Mouse (Mus musculus) frontal cortex, postnatal 10 days (tissue): ENCODE data around the gene Irx4.

Source experiments
- DNase-seq, 2 experiments: peaks; one replicate each; pipeline ENCODE4 v3.0.0; 2022; ENCODE audit warnings: low spot score in 2 of 2, mixed read lengths in 1 of 2

Irx4 gene

DNA sequence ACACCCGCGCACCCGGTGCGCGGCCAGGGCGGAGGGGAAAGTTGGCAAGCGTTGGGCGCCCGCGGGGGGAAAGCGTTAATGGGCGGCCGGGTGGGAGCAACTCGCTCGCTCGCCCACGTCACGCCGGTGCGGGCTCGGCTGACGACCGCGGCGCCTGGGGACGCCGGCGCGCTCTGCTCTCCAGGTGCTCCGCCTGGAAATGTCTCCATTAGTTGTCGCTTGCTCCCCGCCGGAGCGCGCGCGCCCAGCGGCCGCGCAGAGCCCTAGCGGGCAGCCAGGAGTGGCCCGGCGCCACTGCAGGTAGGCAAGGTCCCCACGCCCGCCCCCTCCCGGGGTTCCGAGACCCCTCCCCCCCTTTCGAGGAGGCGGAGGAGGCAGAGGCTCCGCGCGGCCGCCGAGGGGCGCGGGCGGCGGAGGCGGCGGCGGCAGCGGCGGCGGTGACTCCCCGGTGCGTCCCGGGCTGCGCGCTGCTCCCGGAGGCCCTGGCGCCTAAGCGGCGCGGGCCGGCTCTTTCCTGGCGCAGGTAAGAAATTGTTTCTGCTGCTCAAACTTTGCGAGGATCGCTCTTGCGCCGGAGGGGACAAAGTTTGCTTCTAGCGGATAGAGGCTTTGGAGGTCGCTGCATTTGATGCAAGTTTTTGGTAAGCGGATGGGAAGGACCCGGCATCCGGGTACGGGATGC is at the start of gene Irx4:
TSS of gene Irx4 (plus strand) at position 126 of the 682 bp plus-strand sequence.
- no peak for DNase-seq

DNA sequence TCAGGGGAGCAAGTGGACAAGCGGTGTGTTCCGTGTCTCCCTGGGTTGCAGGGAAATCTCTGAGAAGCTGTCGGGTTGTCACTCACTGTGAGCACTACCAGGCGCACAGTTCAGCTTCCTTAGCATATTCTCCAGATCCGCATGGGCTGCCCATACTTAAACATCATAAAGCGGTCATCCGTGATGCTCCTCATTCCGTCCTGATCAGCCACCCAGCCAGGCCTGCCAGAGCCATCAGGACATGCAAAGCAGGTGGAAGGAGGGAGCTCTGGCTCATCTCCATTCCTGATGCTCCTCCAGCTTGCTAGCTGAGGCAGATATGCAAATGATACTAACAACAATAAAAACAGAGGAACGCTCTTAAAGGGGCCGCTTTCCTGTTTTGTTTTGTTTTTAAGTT is 46.0 kb upstream of the Irx4 start:
- no peak for DNase-seq

DNA sequence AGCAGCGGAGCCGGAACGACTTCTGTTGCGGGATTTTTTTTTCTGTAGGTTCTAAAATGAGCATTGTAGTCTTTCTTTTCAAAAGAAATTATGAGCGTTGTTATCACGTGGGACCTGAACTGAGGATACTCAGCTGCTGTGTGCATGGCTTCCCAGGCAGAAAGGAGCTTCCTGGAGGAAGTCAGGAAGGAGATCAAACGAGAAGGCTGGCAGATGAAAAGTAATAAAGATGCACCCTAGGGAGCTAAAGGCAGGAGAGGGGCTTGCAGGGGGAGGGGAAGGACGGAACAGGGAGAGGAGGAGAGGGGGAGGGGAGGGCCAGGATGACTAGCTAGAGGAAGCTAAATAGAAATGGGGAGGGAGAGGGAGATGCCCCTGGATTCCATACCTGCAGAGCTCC is 23.8 kb upstream of the Irx4 start:
- DNase-seq: no peak

DNA sequence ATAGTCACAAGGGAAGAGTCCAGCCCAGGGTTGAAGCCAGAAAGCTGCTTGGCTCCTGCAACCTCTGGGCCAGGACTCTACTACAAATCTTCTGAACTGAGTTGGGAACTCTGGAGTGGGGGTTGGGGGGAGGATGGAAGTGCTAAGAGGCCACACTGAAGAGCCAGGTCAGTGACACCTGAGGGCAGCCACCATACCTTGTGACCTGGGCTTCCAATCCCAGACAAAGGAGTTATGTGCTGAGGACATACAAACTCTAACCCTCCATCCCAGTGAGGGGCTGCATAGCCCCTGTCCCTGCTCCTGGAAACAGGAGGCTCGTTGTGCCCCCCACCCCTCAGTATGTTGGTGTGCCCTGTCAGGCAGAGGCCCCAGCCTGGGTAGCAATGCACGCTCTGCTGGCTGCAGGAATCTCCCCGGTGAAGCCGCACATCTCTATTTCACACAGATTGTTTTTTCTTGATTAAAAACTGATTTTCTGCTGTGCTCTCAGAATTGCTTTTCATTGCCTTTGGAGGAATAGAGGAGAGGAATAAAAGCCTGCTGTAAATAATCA is 21.0 kb upstream of the Irx4 start:
- DNase-seq: no peak

DNA sequence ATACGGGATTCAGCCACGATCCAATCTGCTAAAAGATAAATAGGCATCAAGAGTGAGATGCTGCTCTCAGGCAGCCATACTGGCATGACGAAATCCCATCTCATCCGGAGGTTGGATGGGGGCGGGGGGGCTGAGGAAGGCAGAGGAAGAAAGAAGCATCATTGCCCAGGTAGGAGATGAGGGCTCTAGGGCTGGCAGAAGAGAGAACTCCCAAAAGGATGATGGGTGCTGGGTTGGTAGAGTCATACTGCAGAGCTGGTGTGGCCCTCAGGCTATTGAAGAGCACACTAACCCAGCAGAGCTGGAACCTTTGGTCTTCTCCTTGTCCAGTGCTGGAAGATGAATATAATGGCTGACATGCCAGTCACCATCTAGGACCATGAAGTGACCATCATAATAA is 17.7 kb upstream of the Irx4 start:
- DNase-seq: no peak

DNA sequence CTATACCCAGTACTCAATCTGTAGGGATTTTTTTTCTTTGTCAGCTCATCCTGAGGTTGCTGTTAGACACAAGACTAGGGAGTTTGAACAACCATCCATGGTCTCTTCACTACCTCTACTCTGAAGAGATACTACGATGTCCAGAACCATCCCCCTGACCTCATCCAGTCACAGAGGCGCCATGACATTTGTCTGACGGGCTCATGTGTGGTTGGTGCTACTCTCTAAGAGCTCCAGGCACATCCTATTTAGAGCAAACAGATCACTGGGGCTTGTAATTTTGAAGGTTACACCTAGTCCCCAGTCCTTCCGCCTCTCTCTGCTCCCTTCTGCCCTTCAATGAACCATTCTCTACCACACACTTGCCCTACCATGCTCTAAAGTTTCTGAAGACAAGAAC is 13.3 kb upstream of the Irx4 start:
- no peak for DNase-seq

DNA sequence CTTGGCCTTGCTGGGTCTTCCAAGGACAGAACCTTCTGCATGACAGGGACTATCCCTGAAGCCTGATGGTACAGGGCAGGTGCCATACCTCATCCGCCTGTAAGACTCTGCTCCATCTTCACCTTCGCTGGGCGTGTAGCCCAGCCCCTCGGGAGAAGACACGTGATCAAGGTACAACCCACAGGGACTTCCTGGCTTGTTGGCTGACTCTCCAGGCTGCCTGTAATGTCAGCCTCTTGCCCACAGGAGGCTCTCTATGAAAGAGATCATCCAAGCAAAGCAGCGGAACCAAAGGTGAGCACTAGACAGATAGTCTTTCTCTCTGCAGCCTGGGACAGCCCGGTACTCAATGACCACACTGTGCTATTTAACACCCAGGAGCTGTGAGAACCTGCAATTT is 9.1 kb upstream of the Irx4 start:
- no peak for DNase-seq

DNA sequence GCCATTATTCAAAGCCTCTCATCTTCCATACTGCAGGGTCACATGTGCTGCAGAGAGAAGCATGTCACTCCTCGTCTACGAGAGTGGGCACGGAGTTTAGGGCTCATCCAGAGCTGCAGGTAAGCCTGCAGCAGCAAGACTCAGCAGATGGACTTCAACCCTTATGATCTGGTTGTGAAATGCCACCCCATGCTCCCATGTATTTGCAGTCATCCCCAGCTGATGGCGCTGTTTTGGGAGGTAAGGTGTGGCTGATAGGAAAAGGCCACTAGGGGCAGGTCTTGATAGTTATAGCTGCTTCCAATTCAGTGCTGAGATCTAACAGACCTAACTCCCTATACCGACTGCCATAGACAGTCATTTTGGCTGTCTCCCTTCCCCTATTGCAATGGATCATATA is 8.3 kb upstream of the Irx4 start:
- DNase-seq: no peak

DNA sequence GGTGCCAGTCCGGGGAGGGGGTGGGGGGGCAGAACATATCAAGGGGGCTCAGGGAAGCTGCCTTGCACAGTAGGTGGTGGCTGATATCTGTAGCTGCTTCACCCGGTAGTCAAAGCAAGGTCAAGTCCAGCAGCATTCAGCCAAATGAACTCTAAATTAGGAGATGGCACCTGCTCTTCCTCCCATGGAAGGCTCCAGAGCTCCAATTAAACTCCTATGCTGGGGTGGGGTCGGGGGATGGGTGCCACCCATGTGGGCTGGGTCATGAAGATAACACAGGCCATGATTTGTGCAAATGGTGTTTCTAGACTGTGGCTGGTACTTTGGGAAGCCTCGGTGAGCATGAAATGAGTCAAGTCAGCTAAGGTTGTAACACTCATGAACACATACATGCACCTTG is 1.9 kb upstream of the Irx4 start:
- DNase-seq: no peak

DNA sequence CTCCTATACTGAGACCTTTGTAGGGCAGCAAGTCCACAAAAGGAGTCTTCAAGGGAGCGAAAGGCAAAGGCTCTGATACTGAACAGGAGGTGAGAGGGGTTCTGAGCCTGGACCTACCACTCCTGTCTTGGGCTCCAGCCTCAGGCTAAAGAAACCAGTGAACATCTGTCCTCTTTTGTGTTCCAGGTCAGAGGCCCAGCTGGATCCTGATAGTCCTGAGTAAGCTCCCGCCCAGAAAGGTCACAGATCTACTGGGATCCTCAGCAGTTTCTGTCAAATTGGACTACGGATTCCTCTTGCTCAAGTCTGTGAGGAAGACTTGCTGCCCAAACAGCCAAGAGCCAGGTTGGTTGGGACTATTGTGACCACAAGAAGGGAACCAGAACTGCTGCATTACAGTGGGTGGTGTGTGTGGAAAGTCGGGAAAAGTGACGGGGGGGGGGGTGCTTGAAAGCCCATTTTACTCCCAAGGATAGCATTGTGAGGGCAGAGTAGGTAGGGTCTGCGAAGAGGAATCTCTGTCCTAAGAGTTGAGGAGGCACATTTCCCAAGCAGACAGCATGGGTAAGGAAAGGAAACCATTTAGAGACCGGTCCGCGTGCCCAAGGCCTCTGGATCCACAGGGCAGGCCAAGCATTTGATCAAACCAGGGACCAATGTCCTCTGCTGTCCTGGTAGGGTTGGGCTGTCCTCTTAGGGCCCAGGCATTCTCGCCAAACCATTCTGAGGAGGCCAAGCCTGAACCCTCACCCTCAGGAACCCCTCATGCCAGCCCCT is 514 bp upstream of the Irx4 start:
- DNase-seq: no peak

DNA sequence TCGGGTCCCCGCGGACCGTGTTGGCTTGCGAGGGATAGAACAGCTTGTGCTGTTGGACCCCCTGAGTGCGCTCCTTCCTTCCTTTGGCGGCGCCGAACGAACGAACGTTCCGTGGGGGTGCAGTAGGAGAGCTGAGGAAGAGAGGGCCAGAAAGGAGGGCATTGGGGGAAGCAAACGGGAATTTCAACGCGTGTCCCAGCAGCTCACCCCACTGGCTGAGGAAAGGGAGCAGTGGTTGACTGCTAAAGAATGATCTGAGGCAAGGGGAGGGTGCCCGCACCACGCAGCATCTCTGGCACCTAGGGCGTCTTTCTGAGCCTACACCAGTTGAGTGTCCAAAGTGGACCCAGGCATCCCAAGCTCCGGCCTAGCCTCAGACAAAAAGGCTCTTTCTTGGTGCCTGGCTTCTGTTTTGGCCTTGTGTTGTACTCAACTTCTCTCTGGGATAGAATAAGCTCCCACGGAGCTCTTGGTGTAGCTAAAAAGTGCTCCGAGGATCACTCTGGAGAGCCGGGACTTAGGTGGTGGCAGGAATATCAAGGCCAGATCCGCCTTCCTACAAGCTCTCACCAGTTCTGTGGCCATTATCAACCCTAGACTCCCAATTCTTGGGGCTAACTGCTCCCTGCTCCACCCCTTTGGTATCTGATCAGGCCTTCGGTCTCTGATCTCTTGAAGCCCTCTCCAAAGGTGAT is 904 bp downstream of the Irx4 start:
- no peak for DNase-seq

DNA sequence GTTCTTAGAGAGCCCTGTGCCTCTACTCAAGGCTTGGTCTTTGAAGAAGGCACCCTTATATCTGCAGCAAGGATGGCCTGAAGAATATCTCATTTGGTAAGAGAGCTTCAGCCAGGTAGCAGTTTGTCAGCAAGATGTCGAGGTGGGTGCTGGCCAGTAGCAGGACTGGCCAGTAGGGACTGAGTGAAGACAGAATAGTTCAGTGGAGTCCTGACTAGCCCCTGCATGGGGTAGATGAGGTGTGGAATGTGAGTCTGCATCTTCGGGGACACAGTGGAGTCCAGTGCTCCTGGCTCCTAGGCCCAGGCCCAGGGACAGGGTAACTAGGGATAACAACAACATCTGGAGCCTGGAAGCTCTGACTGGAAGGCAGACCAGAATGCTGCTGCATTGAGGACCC is 1.6 kb downstream of the Irx4 start:
- DNase-seq: no peak

DNA sequence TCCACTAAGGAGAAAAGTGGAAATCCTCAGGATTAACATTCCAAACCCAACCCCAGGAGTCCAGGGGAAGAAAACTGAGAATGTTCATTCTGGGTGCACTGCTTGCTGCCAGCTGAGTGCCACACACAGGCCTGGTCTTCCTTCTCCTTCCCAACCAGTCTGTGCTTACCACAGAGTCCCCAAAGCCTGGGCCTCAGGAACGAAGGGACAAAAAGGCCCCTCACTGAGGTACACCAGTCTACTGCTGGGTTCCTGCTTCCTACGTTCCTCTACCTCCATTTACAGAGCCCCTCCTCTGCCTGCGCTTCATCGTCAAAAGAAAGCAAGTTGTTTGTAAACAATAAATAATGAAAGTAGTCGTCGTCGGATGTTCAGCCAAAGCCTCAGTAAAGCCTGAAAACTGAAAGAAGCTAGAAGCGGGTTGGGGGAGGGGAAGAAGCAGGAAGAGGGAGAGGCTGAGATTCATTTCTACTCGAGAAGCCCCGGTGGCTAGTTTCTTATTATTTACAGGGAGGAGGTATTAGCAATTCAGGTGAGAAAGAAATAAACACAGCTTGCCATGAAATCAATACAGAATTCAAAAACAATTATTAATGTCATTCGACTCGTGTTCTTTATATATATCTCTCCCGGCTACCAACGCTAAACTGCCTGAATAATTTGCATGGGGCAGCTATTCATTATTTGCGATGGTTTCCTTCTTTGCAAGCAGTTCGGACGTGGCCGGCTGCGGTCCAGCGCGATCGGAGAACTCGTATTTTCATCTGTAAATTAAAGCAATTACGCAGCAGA is 2.3 kb downstream of the Irx4 start:
- no peak for DNase-seq

DNA sequence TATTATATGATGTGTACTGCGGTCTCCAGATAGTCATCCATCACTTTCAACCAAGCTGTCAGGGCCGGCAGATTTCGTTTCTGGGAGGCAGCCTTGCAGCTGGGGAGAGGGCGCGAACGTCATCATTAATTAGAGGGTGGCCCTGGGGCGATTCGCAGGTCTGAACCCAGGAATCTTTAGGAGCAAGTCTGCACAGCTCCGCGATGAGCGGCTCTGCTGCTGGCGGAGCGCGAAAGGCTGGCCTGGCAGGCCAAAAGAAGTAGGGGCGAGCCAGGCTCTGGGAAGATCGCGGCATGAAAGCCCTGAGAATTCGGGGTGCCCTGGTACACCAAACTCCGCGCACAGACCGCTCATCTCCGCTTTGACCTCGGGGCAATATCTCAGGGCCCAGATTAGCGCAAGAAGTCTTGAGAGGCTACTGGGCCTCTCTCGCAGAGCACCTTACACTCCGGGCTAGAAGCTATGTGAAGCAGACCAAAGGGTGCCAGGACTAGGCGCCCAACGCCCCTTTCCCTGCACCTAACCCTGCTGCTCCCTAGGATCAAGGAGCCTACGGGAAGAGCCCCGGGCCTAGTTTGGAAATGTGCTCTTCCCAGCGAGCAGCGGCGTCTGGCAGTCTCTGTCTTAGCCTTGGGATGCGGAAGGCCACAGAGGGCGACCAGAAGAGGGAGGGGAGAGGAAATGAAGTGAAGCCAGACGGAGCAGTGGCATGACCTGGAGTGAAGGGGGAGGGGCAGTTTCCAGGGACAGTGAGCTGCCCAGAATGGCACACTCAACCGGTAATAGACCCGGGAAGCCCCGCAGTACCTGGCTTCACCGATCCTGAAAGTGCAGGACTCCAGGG is 3.1 kb downstream of the Irx4 start:
- DNase-seq: no peak

DNA sequence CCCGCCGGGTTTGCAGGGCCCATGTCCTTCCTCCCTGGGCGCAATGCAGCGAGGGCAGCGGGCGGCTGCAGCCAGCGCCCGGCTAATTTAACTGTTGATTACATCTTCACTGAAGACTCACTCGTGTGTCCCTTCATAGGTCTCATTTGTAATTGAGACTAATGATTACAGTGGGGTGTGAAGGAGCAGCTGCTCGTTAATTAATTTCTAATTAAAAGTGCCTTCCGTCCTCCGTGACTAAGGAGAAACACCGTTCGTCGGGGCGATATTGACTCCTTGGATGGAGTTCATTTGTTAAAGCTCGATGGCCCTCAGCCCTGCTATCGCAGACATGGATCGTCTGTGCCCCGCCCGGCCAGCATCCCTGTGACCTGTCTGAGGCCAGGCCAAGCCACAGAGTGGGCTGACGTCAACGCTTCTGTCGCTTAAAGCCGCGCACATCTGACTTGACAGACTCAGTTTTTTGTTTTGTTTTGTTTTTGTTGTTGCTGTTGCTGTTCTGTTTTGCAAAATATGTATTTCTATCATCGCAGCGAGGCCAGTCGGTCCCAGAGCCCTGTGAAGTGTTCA is 4.0 kb downstream of the Irx4 start:
- DNase-seq: no peak

DNA sequence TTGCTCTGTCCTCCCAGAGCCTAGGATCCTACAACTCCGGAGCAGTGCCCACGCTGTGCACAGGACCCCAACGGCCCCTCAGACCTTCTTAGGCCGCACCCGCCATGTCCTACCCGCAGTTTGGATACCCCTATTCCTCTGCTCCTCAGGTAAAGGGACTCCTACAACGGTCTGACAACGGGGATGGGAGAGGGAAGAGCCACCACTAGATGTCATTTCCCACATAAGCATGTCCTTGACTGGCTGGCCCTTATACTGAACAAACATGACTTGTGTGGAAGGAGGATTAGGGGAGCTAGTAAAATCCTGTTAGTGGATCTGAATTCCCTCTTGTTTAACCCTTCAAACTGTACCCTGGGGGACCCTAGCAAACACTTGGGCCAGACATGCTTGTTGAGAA is 4.6 kb downstream of the Irx4 start:
- no peak for DNase-seq

DNA sequence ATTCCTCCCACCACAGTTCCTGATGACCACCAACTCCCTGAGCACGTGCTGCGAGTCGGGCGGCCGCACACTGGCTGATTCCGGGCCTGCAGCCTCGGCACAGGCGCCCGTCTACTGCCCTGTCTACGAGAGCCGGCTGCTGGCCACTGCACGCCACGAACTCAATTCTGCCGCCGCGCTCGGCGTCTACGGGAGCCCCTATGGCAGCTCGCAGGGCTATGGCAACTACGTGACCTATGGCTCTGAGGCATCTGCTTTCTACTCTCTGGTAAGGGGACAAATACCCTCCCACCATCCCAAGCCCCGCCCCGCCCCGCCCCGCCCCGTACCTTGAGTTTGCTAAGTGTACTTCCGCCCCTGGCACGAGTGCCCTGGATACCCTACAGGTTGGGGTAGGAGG is 5.2 kb downstream of the Irx4 start:
- DNase-seq: no peak

DNA sequence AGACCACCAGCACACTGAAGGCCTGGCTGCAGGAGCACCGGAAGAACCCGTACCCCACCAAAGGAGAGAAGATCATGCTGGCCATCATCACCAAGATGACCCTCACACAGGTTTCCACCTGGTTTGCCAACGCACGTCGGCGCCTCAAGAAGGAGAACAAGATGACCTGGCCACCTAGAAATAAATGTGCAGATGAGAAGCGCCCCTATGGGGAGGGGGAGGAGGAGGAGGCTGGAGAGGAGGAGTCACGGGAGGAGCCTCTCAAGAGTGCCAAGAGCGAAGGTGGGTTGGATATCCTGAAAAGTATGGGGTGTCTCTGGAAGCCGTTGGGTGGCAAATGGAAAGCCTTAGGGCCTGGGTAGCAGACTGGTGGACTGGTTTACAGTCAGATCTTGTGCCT is 7.3 kb downstream of the Irx4 start:
- no peak for DNase-seq

DNA sequence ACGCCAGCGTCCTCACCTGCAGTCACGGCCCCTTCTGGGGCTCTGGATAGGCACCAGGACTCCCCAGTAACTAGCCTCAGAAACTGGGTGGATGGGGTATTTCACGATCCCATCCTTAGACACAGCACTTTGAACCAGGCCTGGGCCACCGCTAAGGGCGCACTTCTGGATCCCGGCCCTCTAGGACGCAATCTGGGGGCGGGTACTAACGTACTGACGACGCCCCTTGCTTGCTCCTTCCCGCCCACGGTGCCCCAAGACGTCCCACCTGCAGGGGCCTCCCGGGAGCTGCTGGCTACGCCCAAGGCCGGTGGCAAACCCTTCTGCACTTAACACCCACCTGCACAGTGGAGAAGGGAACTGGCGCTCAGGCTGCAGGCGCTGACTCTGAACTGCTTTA is 8.4 kb downstream of the Irx4 start:
- no peak for DNase-seq

DNA sequence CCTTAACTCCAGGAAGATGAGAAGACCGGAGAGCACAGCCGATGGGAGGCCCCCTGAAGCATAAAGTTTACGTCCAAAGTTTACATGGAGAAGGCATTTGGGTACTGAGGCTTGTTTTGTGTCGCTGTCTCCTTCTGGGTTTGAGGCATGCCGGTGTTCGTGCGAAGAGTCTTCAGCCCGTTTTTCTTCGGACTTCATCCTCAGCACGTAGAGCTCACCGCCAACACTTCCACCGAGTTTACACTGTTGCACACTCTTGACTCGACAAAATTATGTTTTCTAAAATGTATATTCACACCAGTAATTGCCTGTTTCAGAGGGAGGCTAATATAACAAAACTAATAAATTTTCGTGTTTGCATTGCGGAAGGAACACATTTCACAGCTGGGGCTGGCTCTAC is 9.0 kb downstream of the Irx4 start:
- DNase-seq: no peak

DNA sequence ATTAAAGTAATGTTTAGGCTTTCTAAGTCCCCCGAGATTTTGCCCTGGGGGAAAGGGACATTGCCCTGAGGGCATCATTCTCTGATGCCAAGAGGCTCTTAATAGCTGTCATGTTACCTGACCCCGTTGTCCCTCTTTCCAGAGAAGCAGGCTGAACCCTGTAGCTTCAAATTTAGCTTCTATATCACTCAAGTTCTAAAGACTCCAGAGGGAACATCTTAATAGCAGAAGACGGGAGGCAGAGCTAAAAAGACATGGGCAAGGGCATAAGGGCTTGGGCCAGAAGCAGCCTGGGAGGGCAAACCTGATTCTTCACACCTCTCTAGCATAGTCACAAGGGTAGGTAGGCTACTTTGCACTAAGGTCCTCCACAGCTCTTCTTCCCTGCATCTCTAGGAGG is 9.6 kb downstream of the Irx4 start:
- no peak for DNase-seq
